Mouse (Mus musculus) ovary, postnatal 14 days (tissue): ENCODE measurements around the gene Gm10643.
A peak's percentile ranks its signal among the peaks of the same experiment; 100 is the strongest.

Source experiments
- DNase-seq: peaks from one replicate; pipeline ENCODE4 v3.0.0; 2022; ENCODE audit warnings: low spot score

The Gm10643 gene

DNA sequence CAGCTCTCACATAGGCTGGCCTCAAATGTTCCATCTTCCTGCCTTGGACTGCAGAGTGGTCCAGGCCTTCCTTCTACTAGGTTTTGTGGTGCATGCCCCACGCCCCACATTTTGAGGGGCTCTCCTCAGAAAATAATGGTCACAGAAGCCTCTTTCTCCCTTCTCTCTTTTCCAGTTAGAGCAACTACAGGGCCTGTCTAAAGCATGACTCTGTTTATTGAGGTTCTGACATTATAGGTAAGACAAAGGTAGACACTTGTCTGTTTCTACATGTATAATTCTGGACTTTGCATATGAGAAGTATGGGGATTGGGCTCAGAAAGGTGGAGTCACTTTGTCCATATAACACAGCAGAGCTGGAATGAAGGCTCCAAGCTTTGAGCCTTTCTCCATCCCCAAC, at the start of gene Gm10643:
Gm10643 (minus strand) TSS at position 101 of the 400 bp plus-strand sequence.
- no peak for DNase-seq

DNA sequence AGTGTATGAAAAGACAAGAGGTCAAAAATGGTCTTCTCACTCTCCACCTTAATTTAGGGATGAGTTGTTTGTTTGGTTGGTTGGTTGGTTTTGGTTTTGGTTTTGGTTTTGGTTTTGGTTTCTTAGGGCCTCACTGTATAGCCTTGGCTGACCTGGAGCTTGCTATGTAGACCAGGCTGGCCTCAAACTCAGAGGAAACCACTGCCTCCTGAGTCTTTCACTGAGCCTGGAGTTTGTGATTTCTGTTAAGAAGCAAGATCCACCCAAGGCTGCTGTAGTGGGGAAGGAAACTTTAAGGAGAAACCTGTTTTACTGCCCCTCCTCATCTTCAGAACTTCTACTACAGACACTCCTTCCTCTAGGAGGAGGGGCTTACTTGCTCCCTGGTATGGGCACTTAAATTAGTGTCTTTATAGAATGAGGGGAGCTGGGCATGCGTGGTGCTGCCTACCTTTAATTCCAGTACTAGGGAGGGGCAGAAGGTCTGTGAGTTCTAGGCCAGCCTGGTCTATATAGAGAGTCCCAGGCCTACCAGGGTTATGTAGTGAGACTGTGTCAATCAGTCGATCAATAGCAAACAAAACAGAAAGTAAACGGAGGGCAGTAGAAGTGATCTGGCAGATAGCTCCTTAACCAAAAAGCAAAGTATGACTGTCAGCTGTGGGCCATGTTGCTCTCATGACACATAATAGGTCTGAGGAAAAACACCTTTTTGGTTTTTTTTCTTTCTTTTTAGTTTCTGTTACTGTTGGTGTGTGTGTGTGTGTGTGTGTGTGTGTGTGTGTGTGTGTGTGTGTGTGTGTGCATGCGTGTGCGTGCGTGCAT, 41.5 kb upstream of the Gm10643 start:
- no peak for DNase-seq

DNA sequence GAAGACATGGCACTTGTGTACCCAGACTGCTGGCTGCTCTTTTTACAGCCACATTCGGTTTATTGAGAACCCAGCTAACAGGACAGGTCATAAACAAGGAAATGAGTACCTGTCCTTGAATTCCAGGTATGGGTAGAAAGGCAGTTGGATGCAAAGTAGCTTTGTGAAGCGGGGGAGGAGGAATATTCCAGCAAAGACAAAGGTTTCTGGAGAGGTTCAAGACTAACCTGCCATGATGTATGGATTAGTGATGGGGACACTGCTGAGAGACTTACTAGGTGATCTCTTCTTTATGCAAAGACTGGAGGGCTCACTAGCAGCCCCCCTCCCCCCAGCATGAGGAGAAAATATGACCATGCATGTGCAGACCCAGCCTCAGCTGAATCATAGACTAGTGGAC, 40.7 kb upstream of the Gm10643 start:
- DNase-seq: no peak

DNA sequence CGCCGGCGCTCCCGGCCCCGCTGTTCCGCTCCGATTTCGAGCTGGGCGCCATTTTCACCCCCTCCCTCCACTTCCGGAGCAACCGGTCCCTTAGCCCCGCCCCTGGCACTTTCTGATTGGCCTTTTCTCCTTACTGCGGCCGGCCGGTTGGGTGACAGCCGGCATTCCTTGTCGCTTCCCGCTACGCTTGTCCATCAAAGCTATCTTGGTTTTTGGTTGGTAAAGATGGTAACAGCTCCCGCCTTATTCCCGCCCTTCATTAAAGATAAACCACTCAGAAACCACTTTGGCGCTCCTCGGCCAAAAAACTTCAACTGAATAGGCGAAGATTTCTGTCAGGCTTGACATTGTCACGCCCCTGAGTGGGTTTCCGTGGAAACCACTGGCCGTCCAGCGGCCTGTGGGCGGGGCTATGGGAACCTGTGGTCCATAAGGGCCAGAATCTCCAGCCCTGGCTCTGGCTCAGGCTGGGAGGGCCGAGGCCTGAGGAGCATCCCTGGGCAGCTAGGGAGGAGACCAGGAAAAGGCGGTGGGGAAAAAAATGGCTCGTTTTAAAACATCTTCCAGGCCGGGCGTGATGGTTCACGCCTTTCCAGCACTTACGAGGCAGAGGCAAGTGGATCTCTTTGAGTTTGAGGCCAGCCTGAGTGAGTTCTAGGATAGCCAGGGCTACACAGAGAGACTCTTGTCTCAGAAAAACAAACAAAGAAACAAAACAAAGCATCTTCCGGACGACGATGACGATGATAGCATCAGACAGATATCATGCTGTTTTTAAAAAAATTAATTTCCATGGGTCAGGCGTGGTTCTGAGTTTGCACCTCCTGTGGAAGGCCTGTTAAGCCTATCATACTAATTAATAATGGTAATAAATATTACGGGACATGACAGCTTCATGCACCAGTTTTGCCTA, 40.0 kb upstream of the Gm10643 start, which contains the start of gene Dcaf15:
Dcaf15 (minus strand) TSS at position 72 of the 913 bp plus-strand sequence.
- peak; percentile 94 for DNase-seq

GRCm38 (mm10) chr8:84104221-84104620, 39.3 kb upstream of the Gm10643 start:
- no peak for DNase-seq

GRCm38 (mm10) chr8:84103601-84104000, 38.7 kb upstream of the Gm10643 start:
- no peak for DNase-seq

- DNase-seq: no peak
Measured at GRCm38 (mm10) chr8:84101476-84102270, 36.7 kb upstream of the Gm10643 start.

DNA sequence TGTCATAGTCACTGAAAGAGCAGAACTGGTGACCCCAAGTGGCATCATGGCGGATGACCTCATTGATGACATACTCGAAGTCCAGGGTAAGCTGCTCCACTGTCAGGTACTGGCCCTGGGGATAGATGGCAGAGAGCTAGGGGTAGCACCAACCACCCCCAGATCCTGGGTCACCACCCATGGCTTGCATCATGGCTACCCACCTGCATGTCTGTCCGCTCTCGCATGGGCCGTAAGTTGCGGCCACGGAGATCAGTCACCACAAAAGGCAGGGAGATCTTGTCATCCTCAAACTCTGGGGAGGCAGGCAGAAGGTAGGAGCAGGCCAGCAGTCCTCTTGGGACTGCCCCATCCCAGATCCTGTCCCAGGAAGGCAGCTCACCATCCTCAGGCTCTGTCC, 33.4 kb upstream of the Gm10643 start:
- no peak for DNase-seq

DNA sequence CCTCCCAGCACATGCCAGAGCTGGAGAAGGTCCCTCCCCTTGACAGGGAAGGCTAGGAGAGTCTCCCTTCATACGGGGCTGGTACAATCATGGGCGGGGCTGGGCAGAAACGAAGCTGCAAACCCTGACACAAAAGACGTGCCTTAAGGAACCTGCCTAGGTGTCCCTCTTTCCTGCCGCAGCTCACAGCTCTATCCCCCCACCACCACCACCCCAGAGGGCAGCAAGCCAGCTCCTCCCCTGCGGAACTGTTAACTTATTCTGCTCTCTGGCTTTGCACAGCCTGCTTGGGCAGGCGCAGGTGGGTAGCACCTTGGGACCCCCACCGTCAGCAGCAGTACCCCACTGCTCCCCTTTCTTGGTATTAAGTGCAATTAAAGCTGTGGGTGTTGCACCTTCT, 31.1 kb upstream of the Gm10643 start:
- no peak for DNase-seq

DNA sequence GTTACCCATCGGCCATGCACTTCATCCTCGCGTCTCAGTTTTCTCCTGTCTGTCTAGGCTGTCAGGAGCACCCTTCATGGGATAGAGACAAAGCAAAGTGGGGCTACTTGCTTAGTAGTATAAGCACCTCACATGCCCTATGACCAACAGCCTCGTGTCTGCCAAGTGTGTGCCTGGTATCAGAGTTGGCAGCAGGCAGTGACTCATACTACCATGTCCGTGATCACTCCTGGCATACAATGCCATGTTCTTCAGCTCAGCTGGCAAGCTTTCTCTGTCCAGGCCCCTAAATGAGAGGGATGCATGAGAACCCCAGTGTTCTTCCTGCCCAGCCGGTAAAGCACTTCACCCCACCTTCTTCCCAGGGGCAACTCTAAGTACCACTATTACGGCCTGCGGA, 25.6 kb upstream of the Gm10643 start:
- no peak for DNase-seq

DNA sequence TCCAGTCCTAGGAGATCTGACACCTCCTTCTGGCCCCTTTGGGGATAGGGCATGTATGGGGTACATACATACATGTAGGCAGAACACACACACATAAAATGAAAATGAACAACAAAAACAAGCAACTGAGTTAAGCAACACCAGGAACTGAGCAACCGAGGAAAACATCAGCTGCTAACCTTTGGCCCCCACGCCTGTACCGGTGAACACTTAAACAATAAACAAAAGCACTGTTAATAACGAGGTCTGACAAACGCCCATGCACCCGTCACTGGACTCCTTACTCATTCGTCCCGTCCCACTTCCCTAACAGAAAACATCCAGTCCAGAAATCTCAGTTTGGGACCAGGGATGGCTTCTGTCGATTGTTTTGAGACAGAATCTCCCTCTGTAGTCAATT, 24.3 kb upstream of the Gm10643 start:
- no peak for DNase-seq

DNA sequence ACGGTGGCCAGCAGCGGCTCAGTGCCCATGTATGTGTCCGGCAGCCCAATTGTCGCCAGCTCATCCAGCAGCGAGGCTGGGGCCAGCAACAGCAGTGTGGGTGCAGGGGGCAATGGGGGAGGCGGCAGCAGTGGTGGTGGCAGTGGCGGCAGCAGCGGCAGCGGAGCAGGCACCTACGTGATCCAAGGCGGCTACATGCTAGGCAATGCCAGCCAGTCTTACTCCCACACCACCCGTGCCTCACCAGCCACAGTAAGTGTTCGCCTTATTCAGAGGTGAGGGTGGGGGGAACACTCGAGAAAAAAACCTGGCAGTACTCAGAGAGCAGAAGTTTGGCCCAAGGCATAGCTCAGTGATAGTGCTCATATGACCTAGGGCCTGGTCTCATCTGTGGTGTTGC, 22.9 kb upstream of the Gm10643 start:
- no peak for DNase-seq

- DNase-seq: no peak
Measured at GRCm38 (mm10) chr8:84087156-84087555, 22.2 kb upstream of the Gm10643 start.

- DNase-seq: no peak
Measured at GRCm38 (mm10) chr8:84084341-84085115, 19.6 kb upstream of the Gm10643 start.

DNA sequence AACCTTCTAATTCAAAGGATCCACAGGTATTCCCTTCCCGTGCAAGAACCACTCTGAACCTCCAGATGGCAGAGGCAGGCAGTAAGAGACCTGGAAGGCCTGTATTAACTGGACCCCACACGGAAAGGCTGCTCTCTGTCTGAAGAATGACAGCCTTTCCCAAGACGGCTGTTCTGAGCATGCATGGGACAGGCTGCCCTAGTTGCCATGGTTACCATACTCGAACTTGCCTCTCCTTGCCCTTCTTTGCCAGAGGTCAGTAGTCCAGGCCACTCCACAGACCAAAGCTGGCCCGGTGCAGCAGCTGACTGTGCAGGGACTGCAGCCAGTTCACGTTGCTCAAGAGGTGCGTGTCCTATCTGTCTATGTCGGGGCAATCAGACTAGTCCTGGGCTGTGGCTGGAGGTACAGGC, 18.9 kb upstream of the Gm10643 start:
- DNase-seq: no peak

DNA sequence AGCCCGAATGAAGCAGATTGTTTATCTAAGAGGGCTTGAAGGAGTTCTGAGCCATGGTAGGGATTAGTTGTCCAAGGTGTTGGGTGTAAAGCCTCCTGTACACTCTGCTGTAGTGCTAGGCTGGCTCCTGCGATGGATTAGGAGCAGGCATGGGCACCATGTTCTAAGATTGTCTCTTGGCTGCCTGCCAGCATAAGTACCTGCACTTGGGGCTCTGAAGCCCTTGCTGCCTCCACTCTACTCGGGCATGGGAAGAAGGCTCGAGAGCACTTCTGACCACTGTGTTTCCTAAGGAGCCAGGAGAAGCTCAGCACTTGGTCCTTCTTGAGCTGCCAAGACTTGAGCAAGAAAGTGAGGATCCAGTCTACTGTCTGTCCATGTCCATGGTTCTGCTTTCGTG, 14.3 kb upstream of the Gm10643 start:
- no peak for DNase-seq

- no peak for DNase-seq
Measured at GRCm38 (mm10) chr8:84076849-84077248, 11.9 kb upstream of the Gm10643 start.

- DNase-seq: no peak
Measured at GRCm38 (mm10) chr8:84076412-84076811, 11.5 kb upstream of the Gm10643 start.

DNA sequence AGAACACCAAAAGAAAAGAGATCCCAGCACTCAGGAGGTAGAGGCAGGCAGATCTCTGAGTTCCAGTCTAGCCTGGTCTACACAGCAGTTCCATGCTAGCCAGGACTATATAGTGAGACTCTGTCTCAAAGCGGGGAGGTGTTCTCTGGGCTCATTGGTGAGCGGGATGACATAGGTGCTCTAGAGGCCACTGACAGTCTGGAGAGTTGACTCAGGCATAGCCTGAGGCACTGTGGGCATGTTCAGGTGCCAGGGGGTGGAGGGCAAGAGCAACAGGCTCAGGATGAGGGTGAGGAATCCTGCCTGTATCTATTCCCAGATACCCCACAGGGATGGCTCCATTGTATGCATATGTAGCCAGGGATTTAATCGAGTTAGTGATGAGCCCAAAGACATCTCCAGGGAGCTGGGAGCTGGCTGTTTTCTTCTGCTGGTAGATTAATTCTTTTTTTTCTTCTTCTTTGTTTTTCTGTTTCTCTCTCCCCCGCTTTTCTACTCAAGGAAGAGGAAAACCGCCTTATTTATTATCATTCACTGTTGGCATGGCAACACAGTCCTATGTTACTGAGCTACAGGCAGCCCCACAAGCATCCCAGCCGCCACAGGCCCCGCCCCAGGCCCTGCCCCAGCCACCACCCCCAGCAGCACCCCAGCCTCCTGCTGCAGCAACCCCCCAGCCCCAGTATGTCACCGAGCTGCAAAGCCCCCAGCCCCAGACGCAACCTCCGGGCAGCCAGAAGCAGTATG, 8.5 kb upstream of the Gm10643 start:
- DNase-seq: no peak

GRCm38 (mm10) chr8:84072321-84072720, 7.4 kb upstream of the Gm10643 start:
- no peak for DNase-seq

GRCm38 (mm10) chr8:84071921-84072320, 7.0 kb upstream of the Gm10643 start:
- DNase-seq: no peak
